Mouse (Mus musculus) intestine, embryonic 15.5 days (tissue): ENCODE data around the gene Gpsm3. TPM values are rescaled to one million over a fixed set of nuclear protein-coding genes. Genes with fewer than 3 reads are reported as not detected.
A peak's percentile ranks its signal among the peaks of the same experiment; 100 is the strongest.
"Not testable (repeated sequence)": the region's sequence is repeated elsewhere in the genome, so short reads cannot be mapped to it uniquely, and the experiment has no call there.

Source experiments
- ATAC-seq: fragments of 200-750 bp; cut with Nextera tagmentation; 2 replicates; pipeline ENCODE4 v1.8.0; 2017; ENCODE audit warnings: moderate TSS enrichment, moderate library complexity
- H3K27ac ChIP-seq: fragments of 300-500 bp; sonication (generic); 2 replicates; pipeline ENCODE4 v1.5.1; 2015; ENCODE audit warnings: mild to moderate bottlenecking, inconsistent platforms
- H3K27me3 ChIP-seq: fragments of 300-500 bp; sonication (generic); replicated peaks from 2 replicates; pipeline ENCODE4 v1.6.1; 2015; ENCODE audit warnings: inconsistent platforms
- H3K36me3 ChIP-seq: fragments of 300-500 bp; sonication (generic); 2 replicates; pipeline ENCODE4 v1.6.1; 2015; ENCODE audit warnings: inconsistent platforms
- H3K4me1 ChIP-seq: fragments of 300-500 bp; sonication (generic); replicated peaks from 2 replicates; pipeline ENCODE4 v1.6.1; 2015; ENCODE audit warnings: inconsistent platforms
- H3K4me2 ChIP-seq: fragments of 300-500 bp; sonication (generic); replicated peaks from 2 replicates; pipeline ENCODE4 v1.6.1; 2015; ENCODE audit warnings: mild to moderate bottlenecking, inconsistent platforms
- H3K4me3 ChIP-seq: fragments of 300-500 bp; sonication (generic); replicated peaks from 2 replicates; pipeline ENCODE4 v1.5.1; 2015; ENCODE audit warnings: inconsistent platforms
- H3K9ac ChIP-seq: fragments of 300-500 bp; sonication (generic); 2 replicates; pipeline ENCODE4 v1.6.1; 2015; ENCODE audit warnings: inconsistent platforms
- H3K9me3 ChIP-seq: fragments of 300-500 bp; sonication (generic); 2 replicates; pipeline ENCODE4 v1.6.1; 2016; ENCODE audit warnings: inconsistent platforms
- WGBS: fragments of 180-500 bp; shearing (Covaris S2); methylation state at CpG from one replicate; pipeline ENCODE4 v1.1.7; 2015; 5-methylcytosine and 5-hydroxymethylcytosine counted together
- polyA plus RNA-seq: library from polyadenylated mRNA; unstranded; fragments of >200 nt; fragmentation: Nextera tagmentation; extraction: Ambion mirVana; gene quantifications from 2 replicates; pipeline ENCODE4 v1.2.1, GENCODE M21; 2015

The Gpsm3 gene
- polyA plus RNA-seq = 10.1 TPM in 2 replicates

DNA sequence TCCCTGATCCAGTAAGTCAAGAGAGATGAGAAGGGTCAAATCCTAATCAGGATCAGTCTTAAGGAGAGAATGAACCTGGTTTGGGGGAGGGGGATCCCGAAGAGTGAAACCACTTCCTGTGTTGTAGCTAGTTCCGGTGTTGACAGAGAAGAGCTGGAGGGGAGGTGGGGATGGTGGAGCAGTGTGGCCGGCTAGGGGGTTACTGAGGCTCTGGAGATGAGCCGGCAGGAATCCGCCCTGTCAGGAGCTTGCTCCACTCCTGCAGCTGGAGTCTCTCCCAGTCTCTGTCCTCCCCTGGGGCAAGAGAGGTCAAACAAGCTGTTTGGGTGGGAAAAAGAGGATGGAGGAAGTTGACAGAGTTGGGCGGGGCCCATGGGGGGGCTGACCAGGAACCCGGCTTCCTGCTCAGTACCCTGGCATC, at the start of gene Gpsm3:
Gene Gpsm3, plus strand, starts transcription at position 126 of the 421 bp plus-strand sequence.
- H3K27me3 ChIP-seq = no peaks in the 10 kb centered on the region
- peak within 1 kb of the TSS; percentile 88; the same call in 1 of the 2 replicates for H3K4me3 ChIP-seq
- peaks cover 57% of the 10 kb centered on the region for H3K4me1 ChIP-seq
- no peaks in the 10 kb centered on the region for H3K9me3 ChIP-seq
- H3K9ac ChIP-seq = peak within 1 kb of the TSS; percentile 17; the same call in 1 of the 2 replicates
- ATAC-seq = no peak
- H3K27ac ChIP-seq = peak within 1 kb of the TSS; percentile 97
- no peaks in the 10 kb centered on the region for H3K36me3 ChIP-seq
- WGBS = 11% methylated on average over 7 of the region's 7 CpGs
- H3K4me2 ChIP-seq = peak within 1 kb of the TSS; percentile 82

DNA sequence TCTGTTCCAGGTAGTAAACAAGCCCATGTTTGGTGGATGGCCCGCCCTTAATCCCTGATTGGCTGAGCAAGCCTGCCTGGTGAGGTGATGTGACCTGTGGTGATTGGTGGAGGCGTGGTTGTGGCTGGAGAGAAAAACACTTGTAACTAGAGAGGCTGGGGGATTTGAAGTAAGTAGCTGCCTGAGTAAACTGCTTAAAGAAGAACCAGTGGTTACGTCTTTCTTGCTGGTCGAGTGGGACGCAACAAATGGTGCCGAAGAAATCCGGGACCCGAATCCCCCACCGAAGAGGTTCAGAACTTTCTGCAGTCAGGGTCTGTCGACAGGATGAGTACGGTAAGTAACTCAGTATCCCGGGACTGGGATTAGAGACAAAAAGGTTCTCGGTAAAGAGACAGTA, 46.0 kb upstream of the Gpsm3 start:
- H3K36me3 ChIP-seq, H3K27me3 ChIP-seq, H3K4me2 ChIP-seq, H3K4me1 ChIP-seq, ATAC-seq, H3K9me3 ChIP-seq, H3K9ac ChIP-seq, H3K27ac ChIP-seq, H3K4me3 ChIP-seq: not testable (repeated sequence)
- 94% methylated on average over 13 of the region's 13 CpGs for WGBS

DNA sequence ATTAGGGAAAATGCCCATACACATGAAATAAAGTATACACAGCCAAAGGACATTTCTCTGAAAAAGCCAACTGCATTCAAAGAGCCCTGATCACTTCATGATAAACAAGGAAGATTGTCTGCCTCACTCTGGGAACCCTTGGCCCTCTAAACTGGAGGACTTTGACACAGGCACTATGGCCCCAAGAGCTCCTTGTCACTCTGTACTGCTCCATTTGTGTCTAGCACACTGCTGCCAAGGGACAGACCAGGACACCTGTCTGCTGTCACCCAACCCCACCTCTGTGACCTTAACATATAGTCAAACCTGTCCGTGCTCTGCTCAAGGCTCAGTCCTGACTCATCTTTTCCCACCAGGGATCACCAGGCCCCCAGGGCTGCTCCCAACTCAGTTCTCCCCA, 42.8 kb upstream of the Gpsm3 start:
- H3K9ac ChIP-seq = no peak overlapping the region
- no peak overlapping the region for H3K4me2 ChIP-seq
- no peaks in the 10 kb centered on the region for H3K9me3 ChIP-seq
- peak; percentile 75 for ATAC-seq
- H3K27ac ChIP-seq = no peak overlapping the region
- no peaks in the 10 kb centered on the region for H3K36me3 ChIP-seq
- no peaks in the 10 kb centered on the region for H3K4me1 ChIP-seq
- WGBS = 88% methylated on average over 1 of the region's 1 CpGs
- no peaks in the 10 kb centered on the region for H3K27me3 ChIP-seq
- H3K4me3 ChIP-seq = no peak overlapping the region

DNA sequence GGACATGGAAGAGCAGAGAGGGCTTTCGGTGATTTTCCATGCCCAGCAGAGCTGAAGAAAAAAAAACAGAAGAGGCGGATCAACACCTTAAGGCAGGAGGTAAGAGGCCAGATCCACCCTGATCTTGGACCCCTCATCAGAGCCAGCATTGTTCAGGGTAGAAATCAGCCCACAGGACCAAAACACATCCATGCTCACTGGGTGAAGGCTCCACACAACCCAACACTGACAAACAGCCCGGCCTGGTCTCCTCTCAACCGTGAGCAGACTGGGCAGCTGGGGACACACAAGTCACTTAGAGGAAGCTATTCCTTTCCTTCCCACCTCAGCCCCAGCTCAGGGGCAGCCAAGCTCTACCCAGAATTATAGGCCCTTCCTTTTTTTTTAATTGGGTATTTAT, 42.0 kb upstream of the Gpsm3 start:
- H3K9ac ChIP-seq = no peak overlapping the region
- no peaks in the 10 kb centered on the region for H3K4me1 ChIP-seq
- no peaks in the 10 kb centered on the region for H3K27me3 ChIP-seq
- H3K4me3 ChIP-seq = no peak overlapping the region
- 90% methylated on average over 4 of the region's 4 CpGs for WGBS
- no peaks in the 10 kb centered on the region for H3K9me3 ChIP-seq
- no peak overlapping the region for H3K27ac ChIP-seq
- H3K4me2 ChIP-seq = no peak overlapping the region
- ATAC-seq = no peak
- H3K36me3 ChIP-seq = no peaks in the 10 kb centered on the region

DNA sequence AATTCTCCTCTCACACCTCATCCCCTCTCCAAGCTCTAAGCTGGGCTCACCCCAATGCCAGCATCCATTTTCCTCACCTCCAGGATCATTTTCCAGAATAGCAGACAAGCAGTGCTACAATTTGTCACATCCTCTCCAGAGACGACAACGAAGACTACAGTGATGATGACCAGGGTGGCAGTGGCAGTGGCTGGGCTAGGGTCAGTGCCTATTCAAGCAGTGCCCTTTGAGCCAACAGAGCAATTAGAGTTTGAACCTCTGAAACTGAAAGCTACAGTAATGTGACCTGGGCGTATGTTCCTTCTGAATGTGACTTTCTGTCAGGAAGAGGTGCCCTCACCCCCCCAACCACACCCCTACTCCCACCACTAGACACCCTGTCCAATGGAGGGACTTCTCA, 40.5 kb upstream of the Gpsm3 start:
- Histone ChIP-seq H3K9ac (no peak overlapping the region), H3K36me3 (no peaks in the 10 kb centered on the region), H3K27ac (no peak overlapping the region), H3K4me2 (no peak overlapping the region), H3K4me1 (no peaks in the 10 kb centered on the region), H3K4me3 (no peak overlapping the region), H3K9me3 (no peaks in the 10 kb centered on the region), H3K27me3 (no peaks in the 10 kb centered on the region)
- WGBS = 83% methylated on average over 3 of the region's 3 CpGs
- no peak for ATAC-seq

DNA sequence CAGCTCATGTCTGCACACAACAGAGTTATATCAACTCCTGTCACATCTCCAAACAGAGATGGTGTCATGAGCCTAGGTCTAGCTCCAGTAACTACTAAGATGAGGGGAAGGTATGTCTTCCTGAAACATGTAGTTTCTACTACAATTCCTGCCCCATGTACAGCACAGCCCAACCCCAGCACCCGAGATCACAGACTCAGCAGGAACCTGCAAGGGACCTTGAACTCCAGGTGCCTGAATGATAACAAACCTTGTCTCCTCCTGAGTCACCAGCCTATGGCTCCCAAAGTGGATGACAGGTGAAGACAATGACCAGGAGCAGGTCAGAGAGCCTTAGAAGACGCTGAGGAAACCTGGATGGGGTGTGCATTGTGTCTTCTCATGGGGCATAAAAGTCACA, 39.8 kb upstream of the Gpsm3 start:
- H3K27ac ChIP-seq = no peak overlapping the region

DNA sequence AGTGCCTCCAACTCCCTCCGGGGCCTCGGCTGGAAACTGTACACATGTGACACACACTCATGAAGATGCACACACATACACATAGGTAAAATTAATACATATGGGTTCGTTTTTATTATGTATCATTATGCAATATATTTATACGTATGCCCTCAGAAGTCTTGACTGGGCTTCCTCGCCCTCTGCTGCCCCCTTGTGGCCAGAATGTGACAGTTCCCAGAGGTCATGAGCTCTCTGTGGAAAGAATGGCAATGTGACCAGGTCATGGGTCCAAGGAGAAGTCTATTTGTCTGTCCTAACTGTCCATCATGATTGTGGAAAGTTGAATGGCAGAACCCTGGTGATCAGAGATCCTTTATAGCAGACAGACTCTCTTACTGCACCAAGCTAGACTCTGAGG, 34.1 kb upstream of the Gpsm3 start:
- H3K27ac ChIP-seq = no peak overlapping the region
- H3K4me1 ChIP-seq = no peaks in the 10 kb centered on the region
- no peak overlapping the region for H3K4me3 ChIP-seq
- no peaks in the 10 kb centered on the region for H3K27me3 ChIP-seq
- no peak overlapping the region for H3K4me2 ChIP-seq
- H3K36me3 ChIP-seq = no peaks in the 10 kb centered on the region
- peak; percentile 55 for ATAC-seq
- H3K9ac ChIP-seq = no peak overlapping the region
- no peaks in the 10 kb centered on the region for H3K9me3 ChIP-seq
- 23% methylated on average over 5 of the region's 5 CpGs for WGBS

More for the DNA sequence above, 39.8 kb upstream of the Gpsm3 start:
- Histone ChIP-seq H3K4me1 (no peaks in the 10 kb centered on the region), H3K36me3 (no peaks in the 10 kb centered on the region), H3K4me3 (no peak overlapping the region), H3K9me3 (no peaks in the 10 kb centered on the region), H3K4me2 (no peak overlapping the region), H3K27me3 (no peaks in the 10 kb centered on the region), H3K9ac (no peak overlapping the region)
- WGBS = 68% methylated on average over 2 of the region's 2 CpGs
- ATAC-seq = no peak

DNA sequence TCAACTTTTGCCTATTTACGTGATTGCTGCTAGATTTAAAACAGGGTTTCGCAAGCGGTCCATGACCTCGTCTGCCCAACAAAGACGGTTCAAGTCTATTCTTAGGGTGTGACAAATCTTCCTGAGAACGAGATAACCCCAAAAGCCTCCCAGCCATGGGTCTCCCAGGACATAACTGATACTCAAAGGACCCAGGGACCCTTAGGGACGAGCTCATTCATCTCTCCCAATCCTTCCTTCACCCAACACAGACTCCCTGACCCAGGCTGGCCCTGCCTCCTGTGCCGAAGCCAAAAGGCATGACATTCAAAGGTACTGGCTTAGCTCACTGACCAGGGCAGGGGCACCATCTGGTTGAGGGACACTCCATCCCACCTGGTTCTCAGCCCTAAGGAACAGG, 33.2 kb upstream of the Gpsm3 start:
- Histone ChIP-seq H3K4me1 (no peaks in the 10 kb centered on the region), H3K27ac (no peak overlapping the region), H3K4me3 (no peak overlapping the region), H3K4me2 (no peak overlapping the region), H3K36me3 (no peaks in the 10 kb centered on the region), H3K9me3 (no peaks in the 10 kb centered on the region), H3K9ac (no peak overlapping the region), H3K27me3 (no peaks in the 10 kb centered on the region)
- 76% methylated on average over 8 of the region's 8 CpGs for WGBS
- ATAC-seq = no peak

DNA sequence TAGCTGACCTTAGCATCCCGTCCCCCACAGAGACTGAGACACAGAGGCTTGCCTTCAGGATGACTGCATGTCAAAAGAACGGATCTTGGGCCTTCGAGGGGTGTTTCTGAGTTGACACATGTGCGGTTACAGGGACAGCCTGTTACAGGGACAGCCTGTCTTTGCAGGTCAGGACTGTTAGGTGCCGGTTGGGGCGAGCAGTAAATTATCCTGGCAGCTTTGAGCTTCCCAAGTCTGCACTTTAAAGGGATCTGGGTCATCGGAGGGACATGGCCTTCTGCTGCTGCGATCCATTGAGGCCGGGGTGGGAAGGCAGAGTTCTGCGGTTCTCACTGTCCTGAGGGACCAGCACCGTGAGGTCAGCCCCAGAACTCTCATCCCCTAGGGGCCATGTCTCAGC, 32.2 kb upstream of the Gpsm3 start:
- no peaks in the 10 kb centered on the region for H3K36me3 ChIP-seq
- no peaks in the 10 kb centered on the region for H3K4me1 ChIP-seq
- no peak overlapping the region for H3K4me3 ChIP-seq
- WGBS = 59% methylated on average over 11 of the region's 11 CpGs
- no peak overlapping the region for H3K27ac ChIP-seq
- H3K9ac ChIP-seq = no peak overlapping the region
- ATAC-seq = no peak
- no peaks in the 10 kb centered on the region for H3K27me3 ChIP-seq
- no peak overlapping the region for H3K4me2 ChIP-seq
- no peaks in the 10 kb centered on the region for H3K9me3 ChIP-seq

DNA sequence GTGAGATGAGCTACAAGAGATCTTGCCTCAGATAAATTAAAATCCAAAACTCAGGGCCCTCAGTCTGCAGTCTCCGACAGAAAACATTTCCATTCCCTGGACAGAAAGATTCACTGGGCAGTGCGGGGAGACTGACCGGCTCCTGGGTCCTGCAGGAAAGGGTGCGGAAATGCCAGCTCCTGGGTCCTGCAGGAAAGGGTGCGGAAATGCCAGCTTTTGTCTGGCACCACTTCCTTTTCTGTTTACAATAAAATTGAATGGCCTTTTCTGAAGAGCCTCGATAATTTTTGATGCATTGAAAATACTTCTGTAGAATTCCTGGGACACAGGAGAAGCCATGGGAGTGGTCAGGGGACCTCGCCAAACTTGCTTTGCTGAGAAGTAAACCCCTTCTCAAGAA, 30.5 kb upstream of the Gpsm3 start:
- Histone ChIP-seq H3K4me1 (peaks cover 3% of the 10 kb centered on the region), H3K4me2 (no peak overlapping the region), H3K27ac (no peak overlapping the region), H3K36me3 (no peaks in the 10 kb centered on the region), H3K4me3 (no peak overlapping the region), H3K27me3 (no peaks in the 10 kb centered on the region), H3K9ac (no peak overlapping the region), H3K9me3 (no peaks in the 10 kb centered on the region)
- WGBS = 82% methylated on average over 7 of the region's 7 CpGs
- no peak for ATAC-seq

DNA sequence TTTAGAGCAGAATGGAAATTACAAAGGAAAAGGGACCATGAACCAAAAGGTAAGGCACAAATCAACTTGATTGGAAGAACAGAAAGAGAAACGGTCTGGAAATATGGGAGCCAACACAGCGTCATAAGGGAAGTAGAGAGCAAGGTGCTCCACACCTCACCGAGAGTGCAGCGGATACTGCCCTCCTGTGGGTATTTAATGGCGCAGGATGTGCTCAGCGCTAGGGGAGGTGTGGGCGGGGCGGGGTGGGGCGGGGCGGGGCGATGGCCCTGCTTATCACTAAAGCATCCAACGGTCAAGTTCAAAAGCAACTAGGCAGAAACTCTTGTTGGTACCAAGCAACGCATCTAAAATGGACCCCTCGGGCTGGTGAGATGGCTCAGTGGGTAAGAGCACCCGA, 29.7 kb upstream of the Gpsm3 start:
- WGBS = 24% methylated on average over 15 of the region's 15 CpGs
- Histone ChIP-seq H3K4me1 (peaks cover 10% of the 10 kb centered on the region), H3K9me3 (no peaks in the 10 kb centered on the region), H3K4me3 (no peak overlapping the region), H3K4me2 (no peak overlapping the region), H3K27ac (no peak overlapping the region), H3K9ac (no peak overlapping the region), H3K36me3 (no peaks in the 10 kb centered on the region), H3K27me3 (no peaks in the 10 kb centered on the region)
- peak; percentile 59 for ATAC-seq

DNA sequence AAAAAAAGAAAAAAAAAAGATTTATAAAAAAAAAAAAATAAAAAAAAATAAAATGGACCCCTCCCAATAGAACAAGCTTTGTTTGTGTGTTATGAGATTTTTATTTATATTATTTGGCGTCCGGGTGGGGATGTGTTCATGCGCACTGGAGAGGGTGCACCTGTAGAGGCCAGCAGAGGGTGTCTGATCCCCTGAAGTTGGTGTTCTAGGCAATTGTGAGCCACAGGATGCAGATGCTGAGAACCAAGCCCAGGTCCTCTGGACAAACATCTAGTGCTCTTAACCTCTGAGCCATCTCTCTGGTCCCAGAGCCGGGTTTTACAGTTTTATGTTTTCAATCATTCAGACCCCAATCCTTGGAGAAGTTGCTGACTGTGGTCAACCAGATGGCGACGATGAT, 29.2 kb upstream of the Gpsm3 start:
- Histone ChIP-seq H3K9ac (no peak overlapping the region), H3K4me3 (no peak overlapping the region), H3K27me3 (no peaks in the 10 kb centered on the region), H3K9me3 (no peaks in the 10 kb centered on the region), H3K4me1 (peaks cover 10% of the 10 kb centered on the region), H3K4me2 (no peak overlapping the region), H3K36me3 (no peaks in the 10 kb centered on the region), H3K27ac (no peak overlapping the region)
- ATAC-seq = no peak
- 90% methylated on average over 6 of the region's 6 CpGs for WGBS

DNA sequence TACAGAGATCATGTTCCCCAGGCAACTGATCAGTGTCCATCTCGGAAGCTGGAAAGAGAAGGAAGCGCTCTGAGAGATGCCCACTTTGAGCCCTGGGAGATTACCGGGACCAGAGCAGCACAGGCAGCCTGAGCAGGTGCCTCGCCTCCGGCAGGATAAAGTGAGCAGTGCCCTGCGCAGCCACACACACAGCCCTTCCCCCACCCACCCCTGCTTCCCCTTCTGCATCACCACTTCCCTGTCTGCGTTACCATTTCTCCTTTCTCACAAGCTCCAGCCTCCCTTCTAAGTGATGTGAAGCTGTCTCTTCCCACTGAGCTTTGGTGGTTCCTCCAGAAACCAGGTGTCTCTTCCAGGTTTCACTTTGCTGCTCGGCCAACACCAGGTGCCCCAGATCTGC, 28.4 kb upstream of the Gpsm3 start:
- Histone ChIP-seq H3K36me3 (no peaks in the 10 kb centered on the region), H3K27ac (0 out of 2 replicates have a peak overlapping the region, but pooled peaks have one; percentile 51), H3K9ac (no peak overlapping the region), H3K9me3 (no peaks in the 10 kb centered on the region), H3K4me3 (no peak overlapping the region), H3K4me1 (peaks cover 10% of the 10 kb centered on the region), H3K27me3 (no peaks in the 10 kb centered on the region), H3K4me2 (no peak overlapping the region)
- 54% methylated on average over 8 of the region's 8 CpGs for WGBS
- no peak for ATAC-seq
